Mouse (Mus musculus): Measurements from ENCODE around the gene Dscam.

DNA sequence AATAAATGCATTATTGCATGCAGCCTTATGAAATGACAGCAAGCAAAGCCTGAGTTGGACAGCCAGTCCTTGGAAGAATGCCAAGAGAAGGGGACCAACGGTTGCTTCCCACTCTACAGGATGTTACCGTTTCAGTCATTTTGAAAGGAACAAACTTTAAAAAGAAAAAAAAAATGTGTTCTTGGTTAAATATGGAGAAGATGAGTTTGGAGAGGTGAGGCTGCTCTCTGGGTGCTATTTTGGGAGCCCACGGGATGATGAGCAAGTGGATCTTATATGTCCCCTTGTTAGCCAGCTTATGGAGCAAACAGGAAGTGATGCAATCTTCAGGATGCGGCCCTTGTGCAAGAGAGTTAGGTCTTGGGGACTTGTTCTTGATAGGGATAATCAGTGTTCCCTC is 60.5 kb downstream of the Dscam start:
- TF ChIP-seq CTCF (IDR thresholded peaks at IDR 0.05; ENCODE audit: low read depth, low read length) (no peak), POLR2A (IDR thresholded peaks at IDR 0.05; ENCODE audit: insufficient read depth, low read length) (no peak), EP300 (IDR thresholded peaks at IDR 0.05; ENCODE audit: insufficient read depth, low read depth, low read length) (no peak)
